21 mouse cellular contexts compared by ENCODE assay signal in genomic region chr12:72357667-72358420, GRCm38 (mm10). TPM values are rescaled to one million over a fixed set of nuclear protein-coding genes. Genes with fewer than 3 reads are reported as not detected.
A peak's percentile ranks its signal among the peaks of the same experiment; 100 is the strongest.
DNase-seq lines count a peak whose midpoint lies in the region; ATAC-seq and TF ChIP-seq lines count a peak whose summit lies in the region.
"Had no signal": no experiment of that assay in that cellular context is flagged by ENCODE, and none has a peak within 500 bp of the region (broad histone marks: within the 10 kb centered on the region; RNA-seq: fewer than 3 reads in every experiment).

No protein-coding gene starts in this region.

- WGBS in cerebellum, adult 2 months = 36% methylated on average over 11 of the region's 11 CpGs
- WGBS in midbrain, embryonic 13.5 days = 50% methylated on average over 11 of the region's 11 CpGs
- WGBS in midbrain, embryonic 10.5 days = 55% methylated on average over 11 of the region's 11 CpGs
- 30% methylated on average over 11 of the region's 11 CpGs for WGBS in hindbrain, embryonic 16.5 days

- TF ChIP-seq POLR2A in cerebellum, adult 2 months (IDR thresholded peaks at IDR 0.05; ENCODE audit: borderline replicate concordance, insufficient read depth, low read length) = no peak

- no peak for DNase-seq in cerebellum, adult 2 months
- DNase-seq in cerebellum, adult 9-10 months = no peak
- no peak for DNase-seq in midbrain, embryonic 10.5 days (ENCODE audit: low spot score)
- DNase-seq in retina, postnatal 1 day = peak; percentile 46
- no peak for DNase-seq in lung, postnatal 25 days (ENCODE audit: low spot score)
- DNase-seq: adrenal gland, adult 2 months; cerebellum, adult 18-20 months; gastrocnemius, postnatal 25 days; heart, adult 2 months; heart, postnatal 4 days; kidney, adult 8-10 months; kidney, postnatal 10 days; right cerebral cortex, postnatal 14 days had no signal

- TF ChIP-seq CTCF in cerebellum, adult 2 months (IDR thresholded peaks at IDR 0.05; ENCODE audit: borderline replicate concordance, insufficient read depth, low read depth, low read length) = no peak

- peak overlapping the region; percentile 7; the same call in 1 of the 2 replicates for H3K27ac ChIP-seq in cerebellum, adult 2 months (ENCODE audit: insufficient read depth, low read length)
- H3K27ac ChIP-seq in midbrain, embryonic 13.5 days = peak overlapping the region; percentile 1; the same call in 1 of the 2 replicates
- H3K27ac ChIP-seq in midbrain, embryonic 10.5 days (replicated peaks) = no peak overlapping the region
- H3K27ac ChIP-seq in hindbrain, embryonic 16.5 days (ENCODE audit: low read depth, low read length) = peak overlapping the region; percentile 52
- H3K27ac ChIP-seq: forebrain, embryonic 10.5 days; heart, adult 2 months; heart, embryonic 15.5 days; intestine, embryonic 15.5 days; midbrain, embryonic 12.5 days had no signal

- no peak overlapping the region for H3K9ac ChIP-seq in midbrain, embryonic 13.5 days (replicated peaks)
- no peak overlapping the region for H3K9ac ChIP-seq in hindbrain, embryonic 16.5 days (ENCODE audit: low read depth, low read length)
- H3K9ac ChIP-seq: heart, embryonic 15.5 days; intestine, embryonic 15.5 days; midbrain, embryonic 12.5 days had no signal

- no peaks in the 10 kb centered on the region for H3K36me3 ChIP-seq in midbrain, embryonic 13.5 days
- no peaks in the 10 kb centered on the region for H3K36me3 ChIP-seq in midbrain, embryonic 10.5 days
- no peaks in the 10 kb centered on the region for H3K36me3 ChIP-seq in hindbrain, embryonic 16.5 days (ENCODE audit: control insufficient read depth, insufficient read depth, low read length)
- H3K36me3 ChIP-seq: forebrain, embryonic 10.5 days; heart, embryonic 15.5 days; intestine, embryonic 15.5 days; midbrain, embryonic 12.5 days had no signal

- no peak for ATAC-seq in midbrain, embryonic 13.5 days
- peak; percentile 61; the same call in 1 of the 2 replicates for ATAC-seq in hindbrain, embryonic 16.5 days
- ATAC-seq: intestine, embryonic 15.5 days; lung, postnatal 0 days had no signal

- H3K27me3 ChIP-seq in cerebellum, adult 2 months (ENCODE audit: control insufficient read depth, insufficient read depth, low read length) = no peaks in the 10 kb centered on the region
- H3K27me3 ChIP-seq in midbrain, embryonic 13.5 days = no peaks in the 10 kb centered on the region
- H3K27me3 ChIP-seq in midbrain, embryonic 10.5 days (ENCODE audit: low read depth, poor library complexity, severe bottlenecking) = no peaks in the 10 kb centered on the region
- no peaks in the 10 kb centered on the region for H3K27me3 ChIP-seq in hindbrain, embryonic 16.5 days (replicated peaks; ENCODE audit: control insufficient read depth, insufficient read depth, low read length)
- H3K27me3 ChIP-seq: CH12.LX; heart, embryonic 15.5 days; intestine, embryonic 15.5 days; midbrain, embryonic 12.5 days had no signal

- peaks cover 8% of the 10 kb centered on the region for H3K4me1 ChIP-seq in cerebellum, adult 2 months (ENCODE audit: control insufficient read depth, insufficient read depth, low read length)
- no peaks in the 10 kb centered on the region for H3K4me1 ChIP-seq in midbrain, embryonic 13.5 days (replicated peaks)
- H3K4me1 ChIP-seq in midbrain, embryonic 10.5 days = peaks cover 9% of the 10 kb centered on the region; the same call in 1 of the 2 replicates
- peaks cover 8% of the 10 kb centered on the region for H3K4me1 ChIP-seq in hindbrain, embryonic 16.5 days (ENCODE audit: control insufficient read depth, insufficient read depth, low read depth, low read length)
- H3K4me1 ChIP-seq: heart, embryonic 15.5 days; intestine, embryonic 15.5 days; midbrain, embryonic 12.5 days had no signal

- H3K9me3 ChIP-seq in midbrain, embryonic 13.5 days = no peaks in the 10 kb centered on the region
- H3K9me3 ChIP-seq in midbrain, embryonic 10.5 days (replicated peaks) = no peaks in the 10 kb centered on the region
- H3K9me3 ChIP-seq in hindbrain, embryonic 16.5 days (ENCODE audit: control insufficient read depth, low read length) = no peaks in the 10 kb centered on the region
- H3K9me3 ChIP-seq: forebrain, embryonic 10.5 days; heart, embryonic 15.5 days; intestine, embryonic 15.5 days; midbrain, embryonic 12.5 days had no signal

- H3K4me2 ChIP-seq in midbrain, embryonic 13.5 days (replicated peaks) = no peak overlapping the region
- no peak overlapping the region for H3K4me2 ChIP-seq in hindbrain, embryonic 16.5 days (ENCODE audit: low read length)
- H3K4me2 ChIP-seq: heart, embryonic 15.5 days; intestine, embryonic 15.5 days; midbrain, embryonic 12.5 days had no signal

- H3K4me3 ChIP-seq in cerebellum, adult 2 months (replicated peaks; ENCODE audit: insufficient read depth, low read depth, low read length) = no peak overlapping the region
- no peak overlapping the region for H3K4me3 ChIP-seq in midbrain, embryonic 13.5 days (replicated peaks)
- H3K4me3 ChIP-seq in midbrain, embryonic 10.5 days = no peak overlapping the region
- H3K4me3 ChIP-seq in hindbrain, embryonic 16.5 days (ENCODE audit: low read length) = no peak overlapping the region
- H3K4me3 ChIP-seq: forebrain, embryonic 10.5 days; heart, adult 2 months; heart, embryonic 15.5 days; intestine, embryonic 15.5 days; midbrain, embryonic 12.5 days had no signal

RNA-seq across cellular contexts. Expression of gene Rtn1, which starts 51.0 kb away (rescaled TPM):
- 941 and 958 TPM in 2 replicates for polyA plus RNA-seq in cerebellum, adult 2 months (2012; rRNA removed)
- 1,917 and 2,038 TPM in 2 replicates for polyA plus RNA-seq in midbrain, embryonic 13.5 days (2015; fragmentation: Nextera tagmentation; extraction: Ambion mirVana)
- polyA plus RNA-seq in midbrain, embryonic 10.5 days (2016; fragmentation: Nextera tagmentation; extraction: Ambion mirVana) = 117 and 248 TPM in 2 replicates
- polyA plus RNA-seq in hindbrain, embryonic 16.5 days (2015; fragmentation: Nextera tagmentation; extraction: Ambion mirVana) = 3,305 and 3,556 TPM in 2 replicates
